Mouse (Mus musculus) CH12.LX (cell line): ENCODE results near the gene Tdrd9. TPM values are rescaled to one million over a fixed set of nuclear protein-coding genes. Genes with fewer than 3 reads are reported as not detected.
"Not testable (repeated sequence)": the region's sequence is repeated elsewhere in the genome, so short reads cannot be mapped to it uniquely, and the experiment has no call there.

Experiments
- DNase-seq: peaks from one replicate; pipeline ENCODE4 v3.0.0-alpha.2; 2013; ENCODE audit errors: extremely low read depth
- H3K27ac ChIP-seq: 2 replicates; pipeline ENCODE4 v1.5.1; 2012; ENCODE audit warnings: low read depth, mild to moderate bottlenecking, control low read depth, moderate library complexity; ENCODE audit not compliant: insufficient read depth
- H3K27me3 ChIP-seq: replicated peaks from 2 replicates; pipeline ENCODE3; 2012; ENCODE audit warnings: inconsistent platforms
- H3K36me3 ChIP-seq, 2 experiments: replicated peaks in 1 of 2; 2 replicates each; pipeline versions ENCODE3 to v1.6.1; 2012; ENCODE audit warnings: inconsistent platforms in 1 of 2, low read length in 1 of 2, mild to moderate bottlenecking in 1 of 2, mixed read lengths in 1 of 2, moderate library complexity in 1 of 2; ENCODE audit not compliant: control insufficient read depth in 1 of 2, insufficient read depth in 1 of 2
- H3K4me1 ChIP-seq, 2 experiments: 2 replicates each; pipeline ENCODE4 v1.6.1; 2012; ENCODE audit warnings: inconsistent platforms in 1 of 2, moderate library complexity in 1 of 2; ENCODE audit not compliant: insufficient read depth in 2 of 2, control insufficient read depth in 1 of 2
- H3K4me2 ChIP-seq: 2 replicates; pipeline ENCODE4 v1.6.1; 2012; ENCODE audit warnings: low read depth, mild to moderate bottlenecking, control low read depth; ENCODE audit not compliant: poor library complexity, insufficient read depth, severe bottlenecking
- H3K4me3 ChIP-seq, 3 experiments: fragments of 150-350 bp in 1 of 3; sonication (generic) in 1 of 3; replicated peaks in 1 of 3; 2 replicates each; pipeline versions ENCODE3 to v1.5.1; 2011 to 2012; ENCODE audit warnings: low read depth in 2 of 3, low read length in 2 of 3, mild to moderate bottlenecking in 2 of 3, moderate library complexity in 2 of 3, control low read depth in 1 of 3, improper control_type of control experiment in 1 of 3, inconsistent platforms in 1 of 3, mixed read lengths in 1 of 3; ENCODE audit not compliant: poor library complexity in 1 of 3
- H3K79me2 ChIP-seq: replicated peaks from 2 replicates; pipeline ENCODE4 v1.6.1; 2012; ENCODE audit warnings: mild to moderate bottlenecking, moderate library complexity; ENCODE audit not compliant: control insufficient read depth, poor library complexity, insufficient read depth, severe bottlenecking; ENCODE audit errors: extremely low read depth
- H3K9ac ChIP-seq: 2 replicates; pipeline ENCODE4 v1.6.1; 2012; ENCODE audit warnings: low read depth, mild to moderate bottlenecking, control low read depth, moderate library complexity; ENCODE audit not compliant: insufficient read depth
- H3K9me3 ChIP-seq: replicated peaks from 2 replicates; pipeline ENCODE3; 2012; ENCODE audit warnings: low read length, inconsistent platforms, mixed read lengths
- BHLHE40 ChIP-seq: IDR thresholded peaks from 2 replicates; pipeline ENCODE4 v1.6.1; 2011; ENCODE audit warnings: mild to moderate bottlenecking, low read depth, low read length, improper control_type of control experiment
- CHD1 ChIP-seq: IDR thresholded peaks from 2 replicates; pipeline ENCODE4 v1.6.1; 2012; ENCODE audit warnings: low read depth, low read length, improper control_type of control experiment, inconsistent platforms
- ELF1 ChIP-seq: IDR thresholded peaks from 2 replicates; pipeline ENCODE4 v1.6.1; 2014; ENCODE audit warnings: low read depth, mild to moderate bottlenecking, inconsistent platforms, low read length, improper control_type of control experiment
- GABPA ChIP-seq: IDR thresholded peaks from 2 replicates; pipeline ENCODE4 v1.6.1; 2012; ENCODE audit warnings: low read depth, low read length, improper control_type of control experiment, inconsistent platforms; ENCODE audit not compliant: insufficient replicate concordance
- HCFC1 ChIP-seq: IDR thresholded peaks from 2 replicates; pipeline ENCODE4 v1.6.1; 2012; ENCODE audit warnings: low read depth, mild to moderate bottlenecking, inconsistent platforms, low read length, improper control_type of control experiment
- IRF4 ChIP-seq: IDR thresholded peaks from 2 replicates; pipeline ENCODE4 v1.6.1; 2014; ENCODE audit warnings: low read depth, mild to moderate bottlenecking, inconsistent platforms, low read length, improper control_type of control experiment
- KAT2A ChIP-seq: IDR thresholded peaks from 2 replicates; pipeline ENCODE4 v1.6.1; 2012; ENCODE audit warnings: low read length, improper control_type of control experiment, inconsistent platforms; ENCODE audit not compliant: insufficient replicate concordance
- MAFK ChIP-seq: IDR thresholded peaks from 2 replicates; pipeline ENCODE4 v1.6.1; 2011; ENCODE audit warnings: low read length, improper control_type of control experiment; ENCODE audit not compliant: insufficient replicate concordance
- NELFE ChIP-seq: IDR thresholded peaks from 2 replicates; pipeline ENCODE4 v1.6.1; 2011; ENCODE audit warnings: low read depth, low read length, improper control_type of control experiment
- POLR2A ChIP-seq: IDR thresholded peaks from 2 replicates; pipeline ENCODE4 v1.6.1; 2011; ENCODE audit warnings: low read depth, mild to moderate bottlenecking, improper control_type of control experiment, low read length
- POLR2AphosphoS2 ChIP-seq: IDR thresholded peaks from 2 replicates; pipeline ENCODE4 v1.6.1; 2011; ENCODE audit warnings: low read depth, low read length, improper control_type of control experiment
- RCOR1 ChIP-seq: conservative IDR thresholded peaks from 2 replicates; pipeline ENCODE4 v1.6.1; 2012; ENCODE audit warnings: low read depth, mild to moderate bottlenecking, inconsistent platforms, low read length, improper control_type of control experiment
- SIN3A ChIP-seq: IDR thresholded peaks from 2 replicates; pipeline ENCODE4 v1.6.1; 2012; ENCODE audit warnings: low read length, improper control_type of control experiment, inconsistent platforms
- ZMIZ1 ChIP-seq: IDR thresholded peaks from 2 replicates; pipeline ENCODE4 v1.6.1; 2012; ENCODE audit warnings: low read depth, mild to moderate bottlenecking, inconsistent platforms, low read length, improper control_type of control experiment
- dilution Hi-C: fragments of 300-500 bp; cut with MboI; formaldehyde crosslinking; loops from 2 replicates; pipeline ENCODE4 v1.14.3; 2020; ENCODE audit warnings: low sequenced_read_pairs; ENCODE audit not compliant: extremely low pct_unique_long_range_greater_than_20kb, extremely low pct_ligation_motif_present
- in situ Hi-C: fragments of 300-500 bp; cut with MboI; formaldehyde crosslinking; loops from 3 replicates; pipeline ENCODE4 v1.14.3; 2019; ENCODE audit warnings: low sequenced_read_pairs, low pct_ligation_motif_present, low pct_unique_long_range_greater_than_20kb, mixed read lengths
- polyA plus RNA-seq: library from polyadenylated mRNA; unstranded; fragments of >175 nt; gene quantifications from 2 replicates; pipeline ENCODE4 v1.2.1, GENCODE M21; 2012; ENCODE audit warnings: low read depth; ENCODE audit not compliant: insufficient read length
- total RNA-seq, 2 experiments: library from RNA; depleted of rRNA; stranded (reverse); fragments of 300-350 nt in 1 of 2; fragments of >200 nt in 1 of 2; gene quantifications; 2 replicates each; pipeline ENCODE4 v1.2.3; 2012 to 2014

The Tdrd9 gene
- total and polyA plus RNA-seq, 3 experiments: not detected

- no peak overlapping the region for H3K9ac ChIP-seq
- no peaks in the 10 kb centered on the region for H3K9me3 ChIP-seq
- TF ChIP-seq ZMIZ1: no peak
- peaks cover 79% of the 10 kb centered on the region for H3K27me3 ChIP-seq
- H3K79me2 ChIP-seq: no peaks in the 10 kb centered on the region
- no peak overlapping the region for H3K4me3 ChIP-seq
- H3K4me2 ChIP-seq: no peak overlapping the region
- dilution Hi-C loops (no loop called here), in situ Hi-C loops (no loop called here)
- H3K4me1 ChIP-seq: no peaks in the 10 kb centered on the region; a peak in 1 of 4 replicates
- H3K36me3 ChIP-seq: no peaks in the 10 kb centered on the region
- H3K27ac ChIP-seq: no peak overlapping the region
- no peak for DNase-seq
Measured at GRCm38 (mm10) chr12:112033409-112033975, 62.1 kb downstream of the Tdrd9 start.

GRCm38 (mm10) chr12:112035341-112036100 lies 64.2 kb downstream of the Tdrd9 start:
- in situ Hi-C loops, H3K27ac ChIP-seq, DNase-seq, H3K79me2 ChIP-seq, H3K4me1 ChIP-seq, dilution Hi-C loops, H3K9me3 ChIP-seq, H3K36me3 ChIP-seq, H3K4me3 ChIP-seq, H3K9ac ChIP-seq, H3K4me2 ChIP-seq: not testable (repeated sequence)
- H3K27me3 ChIP-seq: peaks cover 80% of the 10 kb centered on the region

GRCm38 (mm10) chr12:112038441-112038840 lies 67.1 kb downstream of the Tdrd9 start:
- H3K9me3 ChIP-seq: peaks cover 2% of the 10 kb centered on the region
- dilution Hi-C loops: no loop called here

GRCm38 (mm10) chr12:112039169-112039568 lies 67.8 kb downstream of the Tdrd9 start:
- Histone ChIP-seq H3K27ac (no peak overlapping the region), H3K27me3 (peaks cover 77% of the 10 kb centered on the region), H3K9ac (no peak overlapping the region), H3K9me3 (peaks cover 2% of the 10 kb centered on the region), H3K4me1 (no peaks in the 10 kb centered on the region; a peak in 1 of 4 replicates), H3K79me2 (no peaks in the 10 kb centered on the region), H3K4me2 (no peak overlapping the region), H3K4me3 (no peak overlapping the region), H3K36me3 (no peaks in the 10 kb centered on the region)
- in situ Hi-C loops: no loop called here
- no peak for TF ChIP-seq KAT2A
- TF ChIP-seq RCOR1: no peak
- no peak for TF ChIP-seq POLR2A
- TF ChIP-seq POLR2AphosphoS2: no peak
- no peak for TF ChIP-seq ELF1
- TF ChIP-seq IRF4: no peak
- no peak for TF ChIP-seq CHD1
- no peak for TF ChIP-seq NELFE
- TF ChIP-seq GABPA: no peak
- no peak for DNase-seq
- dilution Hi-C loops: no loop called here

More at GRCm38 (mm10) chr12:112038441-112038840, 67.1 kb downstream of the Tdrd9 start:
- no peak for DNase-seq
- no peaks in the 10 kb centered on the region; a peak in 1 of 4 replicates for H3K4me1 ChIP-seq
- in situ Hi-C loops: no loop called here
- H3K27ac ChIP-seq: no peak overlapping the region
- no peak overlapping the region for H3K4me2 ChIP-seq
- no peak overlapping the region for H3K9ac ChIP-seq
- no peaks in the 10 kb centered on the region for H3K79me2 ChIP-seq
- no peaks in the 10 kb centered on the region for H3K36me3 ChIP-seq
- TF ChIP-seq SIN3A (no peak), HCFC1 (no peak), MAFK (no peak), BHLHE40 (no peak)
- H3K27me3 ChIP-seq: peaks cover 76% of the 10 kb centered on the region
- H3K4me3 ChIP-seq: no peak overlapping the region
